Mouse (Mus musculus) heart, postnatal 0 days (tissue): ENCODE measurements at regions not wholly inside any gene's neighbourhood (a gene's known extent, or its start where the extent isn't known, plus 50 kb on each side); places are given as distances from the start of the nearest gene placed in this dataset.

Experiments
- CTCF ChIP-seq: IDR thresholded peaks from 2 replicates; pipeline ENCODE4 v1.5.1; 2016; ENCODE audit warnings: antibody characterized with exemption, control low read depth, low read depth
- EP300 ChIP-seq: IDR thresholded peaks from 2 replicates; pipeline ENCODE4 v1.6.1; 2016; ENCODE audit warnings: antibody characterized with exemption, low read depth

GRCm38 (mm10) chr12:10867674-10868635 lies 282.9 kb downstream of the Kcns3 start:
- TF ChIP-seq CTCF, result no peak
- no peak for TF ChIP-seq EP300
